Mouse (Mus musculus): ENCODE data around the gene Pdia5.

Gene Pdia5

GRCm38 (mm10) chr16:35362221-35362620, 128.5 kb downstream of the Pdia5 start:
- 97% methylated on average over 2 of the region's 2 CpGs for WGBS

GRCm38 (mm10) chr16:35360593-35360992, 130.1 kb downstream of the Pdia5 start:
- WGBS = 41% methylated on average over 6 of the region's 6 CpGs

- WGBS = 86% methylated on average over 1 of the region's 1 CpGs
Measured at GRCm38 (mm10) chr16:35357449-35357848, 133.2 kb downstream of the Pdia5 start.
